Mouse (Mus musculus) midbrain, embryonic 11.5 days (tissue): ENCODE data around the gene Slc16a2. TPM values are rescaled to one million over a fixed set of nuclear protein-coding genes. Genes with fewer than 3 reads are reported as not detected.

Experiments used
- ATAC-seq: fragments of 200-750 bp; cut with Nextera tagmentation; 2 replicates; pipeline ENCODE4 v1.8.0; 2017; ENCODE audit warnings: moderate TSS enrichment, moderate library complexity; ENCODE audit not compliant: low FRiP score
- DNase-seq: peaks from one replicate; pipeline ENCODE4 v3.0.0; 2015; ENCODE audit warnings: low spot score; ENCODE audit errors: missing footprints
- H3K27ac ChIP-seq: fragments of 300-500 bp; sonication (generic); 2 replicates; pipeline ENCODE4 v1.5.1; 2014; ENCODE audit warnings: low read depth, low read length
- H3K27me3 ChIP-seq: fragments of 300-500 bp; sonication (generic); 2 replicates; pipeline ENCODE4 v1.6.1; 2014; ENCODE audit warnings: mild to moderate bottlenecking, low read length, moderate library complexity, mixed read lengths; ENCODE audit not compliant: control insufficient read depth, insufficient read depth
- H3K36me3 ChIP-seq: fragments of 300-500 bp; sonication (generic); 2 replicates; pipeline ENCODE4 v1.6.1; 2014; ENCODE audit warnings: mild to moderate bottlenecking, low read length, moderate library complexity, mixed read lengths; ENCODE audit not compliant: control insufficient read depth, insufficient read depth
- H3K4me1 ChIP-seq: fragments of 300-500 bp; sonication (generic); 2 replicates; pipeline ENCODE4 v1.6.1; 2014; ENCODE audit warnings: low read length; ENCODE audit not compliant: control insufficient read depth, insufficient read depth
- H3K4me2 ChIP-seq: fragments of 300-500 bp; sonication (generic); 2 replicates; pipeline ENCODE4 v1.6.1; 2014; ENCODE audit warnings: mild to moderate bottlenecking, moderate library complexity
- H3K4me3 ChIP-seq: fragments of 300-500 bp; sonication (generic); 2 replicates; pipeline ENCODE4 v1.5.1; 2014; ENCODE audit warnings: low read depth, low read length
- H3K9ac ChIP-seq: fragments of 300-500 bp; sonication (generic); 2 replicates; pipeline ENCODE4 v1.6.1; 2014; ENCODE audit warnings: low read length
- H3K9me3 ChIP-seq: fragments of 300-500 bp; sonication (generic); 2 replicates; pipeline ENCODE4 v1.6.1; 2016; ENCODE audit warnings: low read length; ENCODE audit not compliant: control insufficient read depth
- WGBS: fragments of 180-500 bp; shearing (Covaris S2); extraction: QIAGEN DNeasy Blood & Tissue Kit; methylation state at CpG from one replicate; pipeline ENCODE4 v1.1.7; 2014; 5-methylcytosine and 5-hydroxymethylcytosine counted together
- polyA plus RNA-seq: library from polyadenylated mRNA; unstranded; fragments of >200 nt; fragmentation: Nextera tagmentation; extraction: Ambion mirVana; gene quantifications from 2 replicates; pipeline ENCODE4 v1.2.1, GENCODE M21; 2014

Slc16a2 gene
- polyA plus RNA-seq, 1 experiment from 2014 or later, result 14.0 TPM

GRCm38 (mm10) chrX:103712922-103713321 is 108.9 kb downstream of the Slc16a2 start:
- ATAC-seq (no peak), DNase-seq (no peak)
- H3K27me3 ChIP-seq, result peaks cover 61% of the 10 kb centered on the region
- 55% methylated on average over 7 of the region's 7 CpGs for WGBS
- no peak overlapping the region for H3K4me2 ChIP-seq
- no peaks in the 10 kb centered on the region for H3K9me3 ChIP-seq
- no peaks in the 10 kb centered on the region for H3K4me1 ChIP-seq
- H3K4me3 ChIP-seq, result no peak overlapping the region
- H3K36me3 ChIP-seq, result no peaks in the 10 kb centered on the region
- H3K9ac ChIP-seq, result no peak overlapping the region
- H3K27ac ChIP-seq, result no peak overlapping the region

DNA sequence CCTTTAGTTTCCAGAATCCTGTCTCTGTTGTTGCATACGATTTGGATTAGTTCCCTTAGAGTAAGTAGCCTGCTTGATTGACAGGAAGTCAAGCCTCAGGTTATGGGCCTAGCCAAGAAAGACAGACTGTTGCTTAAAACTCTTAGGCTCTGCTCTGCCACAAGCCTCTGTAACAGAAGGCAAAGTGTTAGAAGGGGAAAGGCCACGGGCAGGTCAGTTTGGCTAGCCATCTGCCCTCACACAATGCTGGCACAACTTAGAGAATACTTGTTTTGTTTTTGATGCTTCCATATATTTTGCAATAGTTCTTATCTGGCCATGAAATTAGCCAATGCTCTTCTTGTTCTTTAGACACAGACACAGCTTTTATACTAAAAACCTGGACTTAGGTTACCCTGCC is 112.1 kb downstream of the Slc16a2 start:
- H3K4me2 ChIP-seq, result no peak overlapping the region
- no peak overlapping the region for H3K27ac ChIP-seq
- no peak for ATAC-seq
- no peak overlapping the region for H3K9ac ChIP-seq
- H3K9me3 ChIP-seq, result no peaks in the 10 kb centered on the region
- no peaks in the 10 kb centered on the region for H3K4me1 ChIP-seq
- H3K4me3 ChIP-seq, result no peak overlapping the region
- H3K27me3 ChIP-seq, result peaks cover 84% of the 10 kb centered on the region
- no peak for DNase-seq
- 59% methylated on average over 2 of the region's 2 CpGs for WGBS
- no peaks in the 10 kb centered on the region for H3K36me3 ChIP-seq

GRCm38 (mm10) chrX:103708592-103708991 is 113.2 kb downstream of the Slc16a2 start:
- H3K9ac ChIP-seq, result no peak overlapping the region
- ATAC-seq (no peak), DNase-seq (no peak)
- H3K9me3 ChIP-seq, result no peaks in the 10 kb centered on the region
- no peaks in the 10 kb centered on the region for H3K4me1 ChIP-seq
- no peak overlapping the region for H3K4me3 ChIP-seq
- H3K4me2 ChIP-seq, result no peak overlapping the region
- WGBS, result 76% methylated on average over 1 of the region's 1 CpGs
- no peak overlapping the region for H3K27ac ChIP-seq
- H3K36me3 ChIP-seq, result no peaks in the 10 kb centered on the region
- H3K27me3 ChIP-seq, result peaks cover 85% of the 10 kb centered on the region

- Histone ChIP-seq H3K27me3 (peaks cover 75% of the 10 kb centered on the region), H3K27ac (no peak overlapping the region), H3K9ac (no peak overlapping the region), H3K4me1 (no peaks in the 10 kb centered on the region), H3K9me3 (no peaks in the 10 kb centered on the region), H3K4me3 (no peak overlapping the region), H3K36me3 (no peaks in the 10 kb centered on the region), H3K4me2 (no peak overlapping the region)
- ATAC-seq (no peak), DNase-seq (no peak)
- 86% methylated on average over 4 of the region's 4 CpGs for WGBS
Observed at GRCm38 (mm10) chrX:103704611-103705010, 117.2 kb downstream of the Slc16a2 start.

DNA sequence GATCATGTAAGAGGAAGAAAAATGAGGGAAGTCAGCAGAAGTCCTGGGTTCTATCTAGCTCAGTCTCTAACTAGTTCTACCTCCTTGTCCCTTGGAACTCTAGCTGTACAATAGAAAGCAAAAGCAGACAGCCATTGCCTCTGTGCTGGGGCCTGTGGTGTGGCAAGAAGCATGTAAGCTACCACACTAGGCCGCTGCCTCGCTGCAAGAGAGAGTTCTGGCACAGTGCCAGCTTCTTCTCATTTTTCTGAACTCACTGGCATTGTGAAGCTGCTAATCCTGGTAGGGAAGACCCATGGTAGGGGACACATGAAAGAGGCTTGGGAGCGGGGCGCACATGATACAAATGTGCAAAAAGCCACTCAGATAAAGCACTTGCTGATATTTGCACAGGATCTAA is 117.8 kb downstream of the Slc16a2 start:
- H3K4me2 ChIP-seq, result no peak overlapping the region
- ATAC-seq (0 out of 2 replicates have a peak, but pooled peaks have one; percentile 38), DNase-seq (no peak)
- 71% methylated on average over 4 of the region's 4 CpGs for WGBS
- H3K9ac ChIP-seq, result no peak overlapping the region
- no peaks in the 10 kb centered on the region for H3K9me3 ChIP-seq
- peaks cover 76% of the 10 kb centered on the region for H3K27me3 ChIP-seq
- no peak overlapping the region for H3K4me3 ChIP-seq
- no peak overlapping the region for H3K27ac ChIP-seq
- no peaks in the 10 kb centered on the region for H3K4me1 ChIP-seq
- H3K36me3 ChIP-seq, result no peaks in the 10 kb centered on the region

DNA sequence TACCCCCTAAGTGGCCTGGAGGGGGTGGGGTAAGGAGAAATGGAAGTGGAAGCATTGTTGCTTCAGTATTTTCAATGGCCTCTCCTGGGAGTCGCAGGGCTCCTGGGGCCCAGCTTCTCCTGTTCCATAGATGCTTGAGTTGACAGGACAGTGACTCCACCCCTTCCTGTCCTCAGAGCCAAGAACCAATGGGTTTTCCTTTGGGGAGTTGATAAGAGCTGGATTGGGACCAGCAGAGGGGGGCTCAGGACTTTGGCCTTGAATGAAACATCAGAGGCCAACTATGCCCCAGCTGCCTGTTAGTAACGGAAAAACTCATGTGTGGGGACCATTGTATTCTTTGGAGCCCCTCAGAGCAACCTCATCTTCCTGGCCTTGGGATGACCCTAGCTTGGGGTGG is 124.0 kb downstream of the Slc16a2 start:
- ATAC-seq (no peak), DNase-seq (no peak)
- Histone ChIP-seq H3K9me3 (no peaks in the 10 kb centered on the region), H3K27me3 (peaks cover 83% of the 10 kb centered on the region), H3K4me3 (no peak overlapping the region), H3K4me2 (no peak overlapping the region), H3K36me3 (no peaks in the 10 kb centered on the region), H3K9ac (no peak overlapping the region), H3K4me1 (peaks cover 2% of the 10 kb centered on the region; the same call in 1 of the 2 replicates), H3K27ac (no peak overlapping the region)
- WGBS, result 67% methylated on average over 2 of the region's 2 CpGs

GRCm38 (mm10) chrX:103696081-103696519 is 125.7 kb downstream of the Slc16a2 start:
- Histone ChIP-seq H3K4me1 (peaks cover 2% of the 10 kb centered on the region; the same call in 1 of the 2 replicates), H3K4me2 (peak overlapping the region; percentile 64), H3K9ac (peak overlapping the region; percentile 16), H3K36me3 (no peaks in the 10 kb centered on the region), H3K9me3 (no peaks in the 10 kb centered on the region), H3K27ac (no peak overlapping the region), H3K4me3 (no peak overlapping the region; the same call in 1 of the 2 replicates), H3K27me3 (peaks cover 90% of the 10 kb centered on the region)
- DNase-seq (peak; percentile 87), ATAC-seq (peak; percentile 82)
- 10% methylated on average over 9 of the region's 9 CpGs for WGBS

GRCm38 (mm10) chrX:103695165-103695996 is 126.4 kb downstream of the Slc16a2 start:
- WGBS, result under 1% methylated on average over 32 of the region's 41 CpGs
- no peak overlapping the region for H3K27ac ChIP-seq
- peak; percentile 90 for DNase-seq

GRCm38 (mm10) chrX:103694787-103695164 is 127.0 kb downstream of the Slc16a2 start:
- ATAC-seq (peak; percentile 33), DNase-seq (peak; percentile 90)
- Histone ChIP-seq H3K27me3 (peaks cover 82% of the 10 kb centered on the region), H3K36me3 (no peaks in the 10 kb centered on the region), H3K9ac (peak overlapping the region; percentile 39; the same call in 1 of the 2 replicates), H3K4me3 (peak overlapping the region; percentile 34), H3K4me1 (peaks cover 2% of the 10 kb centered on the region; the same call in 1 of the 2 replicates), H3K4me2 (peak overlapping the region; percentile 64), H3K9me3 (no peaks in the 10 kb centered on the region), H3K27ac (no peak overlapping the region)
- 9% methylated on average over 11 of the region's 17 CpGs for WGBS

More at GRCm38 (mm10) chrX:103695165-103695996, 126.4 kb downstream of the Slc16a2 start:
- Histone ChIP-seq H3K4me3 (peak overlapping the region; percentile 34), H3K4me1 (peaks cover 2% of the 10 kb centered on the region; the same call in 1 of the 2 replicates), H3K36me3 (no peaks in the 10 kb centered on the region), H3K9ac (peak overlapping the region; percentile 39), H3K9me3 (no peaks in the 10 kb centered on the region), H3K4me2 (peak overlapping the region; percentile 64), H3K27me3 (peaks cover 83% of the 10 kb centered on the region)
- peak; percentile 77 for ATAC-seq
